Mouse (Mus musculus) kidney, embryonic 15.5 days (tissue): ENCODE data around the gene Cryzl2. TPM values are rescaled to one million over a fixed set of nuclear protein-coding genes. Genes with fewer than 3 reads are reported as not detected.

Experiments used
- ATAC-seq: fragments of 200-750 bp; cut with Nextera tagmentation; replicated peaks from 2 replicates; pipeline ENCODE4 v1.8.0; 2017; ENCODE audit warnings: moderate TSS enrichment; ENCODE audit not compliant: low FRiP score
- H3K27ac ChIP-seq: fragments of 300-500 bp; sonication (generic); 2 replicates; pipeline ENCODE4 v1.5.1; 2015; ENCODE audit warnings: mild to moderate bottlenecking, inconsistent platforms
- H3K27me3 ChIP-seq: fragments of 300-500 bp; sonication (generic); 2 replicates; pipeline ENCODE4 v1.6.1; 2015; ENCODE audit warnings: inconsistent platforms
- H3K36me3 ChIP-seq: fragments of 300-500 bp; sonication (generic); 2 replicates; pipeline ENCODE4 v1.6.1; 2015; ENCODE audit warnings: inconsistent platforms
- H3K4me1 ChIP-seq: fragments of 300-500 bp; sonication (generic); 2 replicates; pipeline ENCODE4 v1.6.1; 2015; ENCODE audit warnings: inconsistent platforms
- H3K4me2 ChIP-seq: fragments of 300-500 bp; sonication (generic); 2 replicates; pipeline ENCODE4 v1.6.1; 2015; ENCODE audit warnings: moderate library complexity, mild to moderate bottlenecking, inconsistent platforms
- H3K4me3 ChIP-seq: fragments of 300-500 bp; sonication (generic); replicated peaks from 2 replicates; pipeline ENCODE4 v1.5.1; 2015; ENCODE audit warnings: mild to moderate bottlenecking, inconsistent platforms
- H3K9ac ChIP-seq: fragments of 300-500 bp; sonication (generic); 2 replicates; pipeline ENCODE4 v1.6.1; 2015; ENCODE audit warnings: mild to moderate bottlenecking, inconsistent platforms
- H3K9me3 ChIP-seq: fragments of 300-500 bp; sonication (generic); replicated peaks from 2 replicates; pipeline ENCODE4 v1.6.1; 2016; ENCODE audit warnings: inconsistent platforms
- WGBS: fragments of 180-500 bp; shearing (Covaris S2); methylation state at CpG from one replicate; pipeline ENCODE4 v1.1.7; 2015; ENCODE audit warnings: mixed read lengths; 5-methylcytosine and 5-hydroxymethylcytosine counted together
- polyA plus RNA-seq: library from polyadenylated mRNA; unstranded; fragments of >200 nt; fragmentation: Nextera tagmentation; extraction: Ambion mirVana; gene quantifications from 2 replicates; pipeline ENCODE4 v1.2.1, GENCODE M21; 2015

Cryzl2 gene
- polyA plus RNA-seq, 1 experiment from 2014 or later, result 19.8 TPM

GRCm38 (mm10) chr1:157522322-157522721, 63.9 kb downstream of the Cryzl2 start:
- WGBS, result 92% methylated on average over 5 of the region's 5 CpGs
- H3K27me3 ChIP-seq, result no peaks in the 10 kb centered on the region

GRCm38 (mm10) chr1:157524775-157525174, 66.4 kb downstream of the Cryzl2 start:
- WGBS, result 85% methylated on average over 7 of the region's 7 CpGs
- H3K36me3 ChIP-seq, result no peaks in the 10 kb centered on the region
- no peak overlapping the region for H3K4me2 ChIP-seq
- ATAC-seq, result no peak
- no peak overlapping the region for H3K9ac ChIP-seq
- H3K4me1 ChIP-seq, result no peaks in the 10 kb centered on the region
- no peaks in the 10 kb centered on the region for H3K27me3 ChIP-seq
- no peak overlapping the region for H3K4me3 ChIP-seq
- H3K9me3 ChIP-seq, result no peaks in the 10 kb centered on the region
- H3K27ac ChIP-seq, result no peak overlapping the region

More at GRCm38 (mm10) chr1:157522322-157522721, 63.9 kb downstream of the Cryzl2 start:
- ATAC-seq, result no peak
- Histone ChIP-seq H3K4me2 (no peak overlapping the region), H3K4me3 (no peak overlapping the region), H3K4me1 (0 out of 2 replicates have a peak, but pooled peaks cover 2% of the 10 kb centered on the region), H3K9me3 (no peaks in the 10 kb centered on the region), H3K27ac (no peak overlapping the region), H3K9ac (no peak overlapping the region), H3K36me3 (no peaks in the 10 kb centered on the region)

GRCm38 (mm10) chr1:157525692-157526354, 67.4 kb downstream of the Cryzl2 start:
- no peaks in the 10 kb centered on the region for H3K4me1 ChIP-seq
- H3K27me3 ChIP-seq, result no peaks in the 10 kb centered on the region
- no peak for ATAC-seq
- H3K27ac ChIP-seq, result no peak overlapping the region
- H3K4me3 ChIP-seq, result no peak overlapping the region
- H3K36me3 ChIP-seq, result no peaks in the 10 kb centered on the region
- WGBS, result 86% methylated on average over 16 of the region's 16 CpGs
- no peak overlapping the region for H3K4me2 ChIP-seq
- no peaks in the 10 kb centered on the region for H3K9me3 ChIP-seq
- H3K9ac ChIP-seq, result no peak overlapping the region

GRCm38 (mm10) chr1:157526625-157527024, 68.2 kb downstream of the Cryzl2 start:
- Histone ChIP-seq H3K4me1 (no peaks in the 10 kb centered on the region), H3K4me2 (no peak overlapping the region), H3K9ac (no peak overlapping the region), H3K27me3 (no peaks in the 10 kb centered on the region), H3K9me3 (no peaks in the 10 kb centered on the region), H3K36me3 (no peaks in the 10 kb centered on the region), H3K27ac (no peak overlapping the region), H3K4me3 (no peak overlapping the region)
- whole genome bisulfite sequencing, result 67% methylated on average over 5 of the region's 5 CpGs
- ATAC-seq, result no peak

- no peak overlapping the region for H3K9ac ChIP-seq
- H3K9me3 ChIP-seq, result no peaks in the 10 kb centered on the region
- H3K36me3 ChIP-seq, result no peaks in the 10 kb centered on the region
- H3K27me3 ChIP-seq, result no peaks in the 10 kb centered on the region
- no peak overlapping the region for H3K27ac ChIP-seq
- no peaks in the 10 kb centered on the region for H3K4me1 ChIP-seq
- H3K4me3 ChIP-seq, result no peak overlapping the region
- WGBS, result 47% methylated on average over 8 of the region's 8 CpGs
- ATAC-seq, result no peak
- H3K4me2 ChIP-seq, result no peak overlapping the region
Measured at GRCm38 (mm10) chr1:157532826-157533460, 74.6 kb downstream of the Cryzl2 start.

GRCm38 (mm10) chr1:157535571-157535970, 77.2 kb downstream of the Cryzl2 start:
- no peaks in the 10 kb centered on the region for H3K4me1 ChIP-seq
- WGBS, result 96% methylated on average over 1 of the region's 1 CpGs
- H3K4me2 ChIP-seq, result no peak overlapping the region

GRCm38 (mm10) chr1:157536471-157536870, 78.1 kb downstream of the Cryzl2 start:
- Histone ChIP-seq H3K9ac (no peak overlapping the region), H3K9me3 (no peaks in the 10 kb centered on the region), H3K4me3 (no peak overlapping the region), H3K27ac (no peak overlapping the region), H3K4me1 (no peaks in the 10 kb centered on the region), H3K4me2 (no peak overlapping the region), H3K36me3 (no peaks in the 10 kb centered on the region), H3K27me3 (no peaks in the 10 kb centered on the region)
- no peak for ATAC-seq
- WGBS, result 11% methylated on average over 6 of the region's 6 CpGs

More at GRCm38 (mm10) chr1:157535571-157535970, 77.2 kb downstream of the Cryzl2 start:
- Histone ChIP-seq H3K9ac (no peak overlapping the region), H3K9me3 (no peaks in the 10 kb centered on the region), H3K27ac (no peak overlapping the region), H3K4me3 (no peak overlapping the region), H3K36me3 (no peaks in the 10 kb centered on the region), H3K27me3 (no peaks in the 10 kb centered on the region)
- ATAC-seq, result no peak

GRCm38 (mm10) chr1:157537636-157538035, 79.3 kb downstream of the Cryzl2 start:
- no peak overlapping the region for H3K9ac ChIP-seq
- H3K4me2 ChIP-seq, result no peak overlapping the region
- no peak overlapping the region for H3K27ac ChIP-seq
- H3K27me3 ChIP-seq, result no peaks in the 10 kb centered on the region
- H3K9me3 ChIP-seq, result no peaks in the 10 kb centered on the region
- ATAC-seq, result no peak
- 87% methylated on average over 5 of the region's 5 CpGs for WGBS
- no peaks in the 10 kb centered on the region for H3K36me3 ChIP-seq
- no peaks in the 10 kb centered on the region for H3K4me1 ChIP-seq
- no peak overlapping the region for H3K4me3 ChIP-seq

Other genes with a start within 250 kb of the Cryzl2 start
- 8.0 and 8.1 TPM in 2 replicates for gene Rasal2, start 46.0 kb upstream of the Cryzl2 start, polyA plus RNA-seq
- gene Sec16b, start 48.2 kb downstream of the Cryzl2 start, polyA plus RNA-seq, result 2.2 and 2.6 TPM in 2 replicates